Mouse (Mus musculus): ENCODE results near the gene Frmd4a.
"Not testable (repeated sequence)": the region's sequence is repeated elsewhere in the genome, so short reads cannot be mapped to it uniquely, and the experiment has no call there.

Gene Frmd4a

GRCm38 (mm10) chr2:4616995-4617394, 599.5 kb downstream of the Frmd4a start:
- no peak for DNase-seq (ENCODE audit: low spot score in 2 of 2)

DNA sequence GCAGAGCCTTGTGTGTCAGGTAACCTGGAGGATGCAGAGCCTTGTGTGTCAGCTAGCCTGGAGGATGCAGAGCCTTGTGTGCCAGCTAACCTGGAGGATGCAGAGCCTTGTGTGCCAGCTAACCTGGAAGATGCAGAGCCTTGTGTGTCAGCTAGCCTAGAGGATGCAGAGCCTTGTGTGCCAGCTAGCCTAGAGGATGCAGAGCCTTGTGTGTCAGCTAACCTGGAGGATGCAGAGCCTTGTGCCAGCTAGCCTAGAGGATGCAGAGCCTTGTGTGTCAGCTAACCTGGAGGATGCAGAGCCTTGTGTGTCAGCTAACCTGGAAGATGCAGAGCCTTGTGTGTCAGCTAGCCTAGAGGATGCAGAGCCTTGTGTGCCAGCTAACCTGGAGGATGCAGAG, 601.6 kb downstream of the Frmd4a start:
- DNase-seq (ENCODE audit: low spot score in 2 of 2): not testable (repeated sequence)

DNA sequence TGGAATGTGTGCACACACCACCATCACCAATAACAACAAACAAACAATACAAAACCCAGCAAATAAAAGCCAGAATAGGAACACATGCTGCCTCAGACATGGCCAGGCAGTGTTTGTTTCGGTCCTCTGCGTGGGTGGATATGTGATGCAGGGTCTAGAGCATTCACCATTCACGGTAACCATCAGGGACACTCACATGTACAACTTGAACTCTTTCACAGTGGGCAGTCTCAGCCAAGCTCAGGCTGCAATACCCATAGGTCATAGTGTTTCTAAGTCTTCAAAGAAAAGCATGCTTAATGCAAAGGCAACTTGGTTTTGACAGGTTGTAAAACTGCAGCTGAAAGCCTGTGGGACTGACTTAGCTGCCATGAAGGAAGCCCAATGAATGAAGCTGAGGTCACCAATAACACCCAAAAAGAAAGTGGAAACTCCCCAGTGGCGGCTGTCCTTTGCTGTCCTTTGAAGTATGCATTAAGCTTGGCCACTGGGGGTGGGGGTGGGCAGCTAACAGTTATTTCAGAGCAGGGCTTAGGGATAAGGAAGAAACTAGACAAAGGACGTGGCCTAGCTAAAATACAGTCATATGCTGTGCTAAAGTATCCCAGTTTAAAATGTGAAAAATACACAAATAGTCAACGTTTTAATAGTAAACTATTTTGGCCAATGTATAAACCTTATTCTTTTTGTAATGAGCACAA, 602.5 kb downstream of the Frmd4a start:
- DNase-seq (ENCODE audit: low spot score in 2 of 2): no peak

- no peak for DNase-seq (ENCODE audit: low spot score in 2 of 2)
Measured at GRCm38 (mm10) chr2:4620640-4621401, 603.3 kb downstream of the Frmd4a start.

GRCm38 (mm10) chr2:4621471-4621985, 604.0 kb downstream of the Frmd4a start:
- DNase-seq (ENCODE audit: low spot score in 2 of 2): no peak

DNA sequence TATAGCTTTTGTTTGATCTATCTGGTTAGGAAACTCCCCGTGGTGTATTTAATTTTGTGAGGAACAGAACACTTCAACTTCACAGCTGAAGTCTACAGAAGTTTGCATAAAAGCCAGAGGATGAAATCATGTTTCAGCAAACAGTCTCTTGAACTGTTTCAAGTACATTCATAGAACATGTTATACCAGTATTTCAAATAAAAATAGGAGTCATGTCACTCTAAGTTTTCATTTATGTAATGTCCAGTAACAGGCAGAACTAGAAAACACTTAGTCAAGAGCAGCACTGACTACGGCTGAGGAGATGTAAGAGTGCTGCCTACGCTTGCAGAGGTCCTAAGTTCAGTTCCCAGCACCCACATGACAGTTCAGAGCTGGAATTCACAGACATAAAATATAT, 609.4 kb downstream of the Frmd4a start:
- no peak for DNase-seq (ENCODE audit: low spot score in 2 of 2)

GRCm38 (mm10) chr2:4628920-4629319, 611.4 kb downstream of the Frmd4a start:
- no peak for DNase-seq (ENCODE audit: low spot score in 2 of 2)

DNA sequence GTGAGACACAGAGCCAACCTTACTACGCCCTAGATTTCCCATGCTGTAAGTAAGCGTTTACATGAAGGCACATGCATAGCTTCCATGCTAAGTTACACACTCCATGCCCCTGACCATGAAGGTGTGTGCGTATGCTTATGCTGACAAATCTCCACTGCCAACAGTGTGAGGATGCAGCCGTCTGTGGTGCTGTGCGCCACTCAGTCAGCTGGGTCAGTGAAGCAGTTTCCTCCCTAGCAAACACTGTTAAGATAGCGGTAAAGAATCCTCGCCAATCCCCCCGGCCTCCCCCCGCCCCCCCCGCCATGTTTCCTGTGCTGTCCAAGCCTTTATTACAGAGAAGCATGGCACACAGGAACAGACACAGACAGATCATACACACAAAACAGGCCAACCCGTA, 612.0 kb downstream of the Frmd4a start:
- DNase-seq (ENCODE audit: low spot score in 2 of 2): no peak

DNA sequence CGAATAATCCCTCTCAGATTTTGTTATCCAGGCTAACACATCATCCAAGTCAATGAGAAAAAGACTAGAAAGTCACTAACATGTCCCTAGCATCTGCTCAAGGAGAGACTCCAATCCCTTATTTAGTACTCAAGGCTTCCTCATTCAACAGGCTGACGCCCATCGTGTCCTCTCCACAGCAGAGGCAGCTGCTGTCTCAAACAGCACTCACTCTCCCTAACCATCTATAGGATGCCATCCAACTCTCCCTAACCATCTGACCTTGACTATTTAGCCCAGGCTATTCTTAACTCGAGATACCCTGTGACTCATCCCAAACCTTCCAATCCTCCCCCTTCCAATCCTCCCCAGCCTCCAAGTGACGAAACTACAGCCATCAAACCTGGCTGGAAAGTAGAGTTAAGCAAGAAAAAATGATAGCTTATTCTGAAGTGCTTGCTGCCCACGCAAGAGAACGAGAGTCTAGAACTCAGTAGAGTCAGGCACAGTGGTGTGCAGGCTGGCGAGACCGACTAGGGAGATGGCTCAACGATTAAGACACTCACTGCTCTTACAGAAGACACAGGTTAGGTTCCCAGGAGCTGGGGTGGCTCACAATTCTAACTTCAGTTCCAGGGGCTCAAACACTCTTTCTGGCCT, 612.8 kb downstream of the Frmd4a start:
- DNase-seq (ENCODE audit: low spot score in 2 of 2): no peak

- no peak for DNase-seq (ENCODE audit: low spot score in 2 of 2)
Measured at GRCm38 (mm10) chr2:4635804-4636203, 618.3 kb downstream of the Frmd4a start.

- no peak for DNase-seq (ENCODE audit: low spot score in 2 of 2)
Measured at GRCm38 (mm10) chr2:4636656-4637055, 619.1 kb downstream of the Frmd4a start.

- no peak for DNase-seq (ENCODE audit: low spot score in 2 of 2)
Measured at GRCm38 (mm10) chr2:4638189-4638588, 620.7 kb downstream of the Frmd4a start.

DNA sequence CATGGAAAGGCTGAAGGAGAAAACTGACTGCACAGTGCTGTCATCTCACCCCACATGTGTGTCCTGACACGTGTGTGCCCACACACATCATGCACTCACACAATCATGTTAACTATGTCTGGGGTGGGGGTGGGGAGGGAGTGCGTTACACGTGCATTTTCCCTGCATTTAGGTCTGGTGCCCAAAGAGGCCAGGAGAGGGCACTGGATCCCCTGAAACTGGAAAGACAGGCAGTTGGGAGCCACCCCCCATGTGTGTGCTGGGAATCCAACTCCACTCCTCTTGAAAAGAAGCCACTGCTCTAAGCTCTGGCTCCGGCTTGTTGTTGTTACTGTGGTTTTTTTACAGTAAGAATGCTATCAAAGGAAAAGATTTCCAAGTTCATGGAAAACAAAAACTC, 627.5 kb downstream of the Frmd4a start:
- DNase-seq (ENCODE audit: low spot score in 2 of 2): no peak

GRCm38 (mm10) chr2:4648094-4648493, 630.6 kb downstream of the Frmd4a start:
- DNase-seq (ENCODE audit: low spot score in 2 of 2): no peak

- DNase-seq (ENCODE audit: low spot score in 2 of 2): no peak
Measured at GRCm38 (mm10) chr2:4649646-4650045, 632.1 kb downstream of the Frmd4a start.

DNA sequence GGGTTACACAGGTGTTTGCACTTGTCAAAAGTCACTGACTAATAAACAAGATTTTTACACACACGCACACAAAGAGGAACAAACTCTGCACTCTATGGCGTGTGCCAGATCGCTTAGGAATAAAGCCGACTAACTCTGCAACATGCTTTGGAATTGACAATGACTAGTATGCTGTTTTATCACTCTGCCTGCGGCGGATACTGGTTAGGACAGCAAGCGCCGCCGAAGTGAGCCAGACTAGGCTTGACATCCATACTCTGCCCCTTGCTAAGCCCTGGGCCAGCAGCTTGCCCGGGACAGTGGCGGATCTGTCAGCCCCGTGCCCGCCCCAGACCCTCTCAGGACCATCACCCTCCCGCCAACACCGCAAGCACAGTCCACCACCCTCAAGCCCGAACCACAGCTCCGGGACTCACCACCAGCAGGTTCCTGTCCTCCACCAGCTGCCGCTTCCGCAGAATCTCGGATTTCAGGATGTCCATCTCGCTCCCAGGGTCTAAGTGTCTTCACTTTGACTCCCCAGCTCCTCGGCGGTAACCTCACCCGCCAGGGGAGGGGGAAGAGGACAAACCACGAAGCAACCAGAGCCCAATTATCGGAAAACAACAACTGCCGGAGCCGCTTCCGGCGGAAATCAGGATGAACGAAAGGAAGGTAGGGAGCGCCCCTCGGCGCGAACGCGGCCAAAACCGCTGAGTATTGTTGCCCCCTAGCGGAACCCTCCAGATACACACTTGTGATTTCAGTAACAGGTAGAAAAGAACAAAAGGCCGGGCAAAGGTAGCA, 634.2 kb downstream of the Frmd4a start, which contains the start of gene Prpf18:
Prpf18 (minus strand) TSS at position 614 of the 786 bp plus-strand sequence.
- peak; percentile 90 to 93 for DNase-seq (ENCODE audit: low spot score in 2 of 2)

GRCm38 (mm10) chr2:4660677-4661076, 643.2 kb downstream of the Frmd4a start:
- no peak for DNase-seq (ENCODE audit: low spot score in 2 of 2)
